Mouse (Mus musculus): ENCODE measurements around the gene Vps8.

Gene Vps8

DNA sequence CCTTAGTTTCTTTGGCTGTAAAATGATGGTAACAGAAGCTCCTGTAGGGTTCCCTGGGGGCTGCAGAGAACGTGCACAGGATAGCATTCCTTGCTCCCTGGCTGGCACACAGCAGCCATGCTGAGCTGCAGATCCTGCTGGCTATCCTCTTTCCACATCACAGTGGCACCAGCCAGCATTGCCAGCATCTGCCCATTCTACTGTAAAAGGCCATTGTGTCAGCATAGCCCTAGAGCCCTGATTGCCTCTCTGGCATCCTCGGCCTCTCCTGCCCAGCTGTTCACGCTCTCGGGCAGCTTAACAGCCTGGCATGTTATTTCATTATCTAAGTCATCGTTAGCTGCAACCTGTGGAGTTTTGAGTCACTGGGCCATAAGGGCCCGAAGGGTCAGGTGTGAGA is 204.3 kb downstream of the Vps8 start:
- DNase-seq (ENCODE audit: low read depth) = no peak

DNA sequence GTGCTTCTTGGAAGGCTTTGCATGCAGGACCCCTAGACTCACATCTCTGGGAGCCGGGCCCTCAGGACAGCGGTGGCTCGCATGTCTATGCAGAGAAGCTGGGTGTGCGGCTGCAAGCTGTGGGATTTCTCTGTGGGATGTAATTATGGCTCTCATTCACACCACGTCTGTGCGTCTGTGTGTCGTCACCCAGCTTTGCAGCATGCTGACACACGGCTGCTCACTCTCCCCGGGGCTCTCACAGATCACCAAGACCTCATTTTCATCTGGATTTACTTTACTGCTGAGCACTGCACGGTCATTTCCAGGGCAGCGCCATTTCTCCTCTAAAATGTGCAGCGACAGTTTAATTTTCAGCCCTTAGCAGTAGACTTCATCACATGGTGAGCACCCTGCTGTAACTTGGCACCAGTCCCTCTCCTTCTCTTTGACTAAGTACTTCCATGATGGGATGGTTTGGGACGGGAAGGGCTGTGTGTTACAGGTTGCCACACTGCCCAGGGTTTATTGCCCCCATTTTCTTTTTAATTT is 205.2 kb downstream of the Vps8 start:
- DNase-seq (ENCODE audit: low read depth) = no peak

DNA sequence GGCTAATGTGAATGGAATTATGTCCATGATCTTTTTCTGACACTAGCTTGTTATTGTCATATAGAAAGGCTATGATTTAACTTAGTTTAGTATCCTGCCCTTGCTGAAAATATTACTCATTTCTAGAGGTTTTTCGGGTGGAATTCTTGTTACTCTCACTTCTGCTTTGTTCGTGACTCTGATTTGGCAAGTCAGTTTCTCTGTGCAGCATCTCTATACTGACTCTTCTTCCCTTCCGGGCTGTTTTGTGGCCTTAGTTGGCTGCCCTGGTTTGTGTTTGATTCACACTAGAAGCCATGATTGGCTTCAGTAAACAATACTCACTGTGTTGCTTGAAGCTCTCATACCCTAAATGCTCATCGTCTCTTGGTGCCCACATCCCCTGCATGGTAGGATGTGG is 207.7 kb downstream of the Vps8 start:
- DNase-seq (ENCODE audit: low read depth) = no peak

DNA sequence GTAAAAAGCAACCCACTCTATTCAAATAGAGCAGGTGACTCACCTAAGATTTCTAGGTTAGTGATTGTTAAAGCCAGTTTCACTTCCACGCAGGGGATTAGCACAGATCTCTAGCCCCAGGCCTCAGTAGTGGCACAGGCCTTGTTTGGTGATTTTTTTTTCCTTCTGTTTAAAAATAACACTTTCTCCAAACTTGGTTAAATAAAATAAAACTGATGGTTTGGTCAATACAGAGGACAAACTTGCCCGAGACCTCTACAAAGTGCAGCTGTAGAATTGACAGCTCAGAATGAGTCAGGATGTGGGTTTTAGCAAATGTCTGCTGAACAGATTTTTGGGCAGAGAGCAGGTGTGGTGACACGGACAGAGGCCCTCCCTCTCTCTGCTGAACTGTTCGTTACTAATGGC is 208.9 kb downstream of the Vps8 start:
- DNase-seq (ENCODE audit: low read depth) = no peak

DNA sequence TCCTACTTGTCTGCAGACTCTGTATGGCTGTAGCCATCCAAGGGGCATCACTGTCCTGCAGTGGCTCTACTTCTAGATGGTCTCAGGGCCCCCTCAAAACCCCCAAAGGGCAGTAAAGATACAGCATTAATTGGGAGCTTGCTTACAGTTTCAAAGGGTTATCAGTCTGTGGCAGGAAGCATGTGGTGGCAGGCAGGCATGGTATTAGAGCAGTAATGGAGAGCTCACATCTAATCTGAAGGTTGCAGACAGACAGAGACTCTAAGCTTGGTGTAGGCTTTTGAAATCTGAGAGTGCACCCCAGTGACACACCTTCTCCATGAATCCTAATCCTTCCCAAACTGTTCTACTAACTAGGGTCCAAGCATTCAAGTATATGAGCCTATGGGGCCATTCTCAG is 211.5 kb downstream of the Vps8 start:
- DNase-seq (ENCODE audit: low read depth) = no peak

DNA sequence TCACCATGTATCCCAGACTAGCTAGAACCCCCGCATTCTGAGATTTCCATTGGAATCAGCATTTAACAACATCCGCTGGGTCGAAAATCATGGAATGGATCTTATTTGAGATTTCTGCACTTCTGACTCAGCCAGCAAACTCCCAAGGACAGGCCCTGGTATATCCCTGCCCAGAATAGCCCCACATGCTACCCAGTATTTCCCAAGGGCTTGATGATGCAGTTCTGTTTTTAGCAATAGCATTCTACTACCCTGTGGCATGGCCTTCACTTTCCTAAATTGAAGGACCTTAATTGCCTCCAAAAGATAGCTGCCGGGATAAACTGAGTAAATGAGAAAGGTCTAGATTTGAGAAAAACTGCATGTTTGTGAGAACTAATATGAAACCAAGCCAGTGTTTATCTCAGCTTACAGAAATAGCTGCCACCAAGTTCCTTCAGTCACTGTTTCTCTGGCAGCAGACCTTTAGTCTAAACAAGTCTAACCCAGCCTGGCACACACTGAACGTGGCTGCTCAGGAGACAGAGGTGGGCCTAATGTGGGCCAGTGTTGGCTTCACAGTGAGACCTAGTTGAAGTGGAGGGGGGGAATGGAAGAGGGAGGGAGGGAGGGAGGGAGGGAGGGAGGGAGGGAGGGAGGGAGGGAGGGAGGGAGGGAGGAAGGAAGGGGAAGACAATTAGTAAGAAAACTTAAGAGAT is 213.4 kb downstream of the Vps8 start:
- no peak for DNase-seq (ENCODE audit: low read depth)

DNA sequence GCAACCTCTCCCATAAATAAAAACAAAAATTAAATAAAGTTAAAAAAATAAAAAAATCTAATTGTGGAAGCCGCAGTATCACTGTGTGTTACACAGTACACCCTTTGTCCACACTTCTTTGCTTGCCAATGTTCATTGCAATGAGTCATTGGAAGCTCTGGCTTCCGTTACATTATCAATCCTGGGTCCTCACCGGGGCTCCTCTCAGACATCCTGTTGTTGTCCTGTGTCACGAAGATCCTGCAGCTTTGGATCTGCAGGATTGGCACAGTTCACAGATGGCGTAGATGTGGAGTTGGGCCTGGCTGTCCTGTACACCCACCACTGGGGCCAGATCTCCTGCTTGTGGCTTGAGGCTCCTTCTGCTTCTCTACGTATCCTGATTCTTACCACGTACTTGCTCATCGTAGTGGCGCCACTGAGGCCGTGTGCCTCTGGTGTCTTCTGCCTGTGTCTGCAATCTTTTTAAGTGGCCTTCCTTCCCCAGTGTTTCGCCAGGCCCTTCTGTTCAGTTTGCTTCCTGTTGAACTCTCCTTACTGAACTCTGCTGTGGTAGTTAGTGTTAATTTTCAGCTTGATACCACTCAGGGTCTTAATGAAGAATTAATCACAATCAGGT is 214.4 kb downstream of the Vps8 start:
- DNase-seq (ENCODE audit: low read depth) = no peak

DNA sequence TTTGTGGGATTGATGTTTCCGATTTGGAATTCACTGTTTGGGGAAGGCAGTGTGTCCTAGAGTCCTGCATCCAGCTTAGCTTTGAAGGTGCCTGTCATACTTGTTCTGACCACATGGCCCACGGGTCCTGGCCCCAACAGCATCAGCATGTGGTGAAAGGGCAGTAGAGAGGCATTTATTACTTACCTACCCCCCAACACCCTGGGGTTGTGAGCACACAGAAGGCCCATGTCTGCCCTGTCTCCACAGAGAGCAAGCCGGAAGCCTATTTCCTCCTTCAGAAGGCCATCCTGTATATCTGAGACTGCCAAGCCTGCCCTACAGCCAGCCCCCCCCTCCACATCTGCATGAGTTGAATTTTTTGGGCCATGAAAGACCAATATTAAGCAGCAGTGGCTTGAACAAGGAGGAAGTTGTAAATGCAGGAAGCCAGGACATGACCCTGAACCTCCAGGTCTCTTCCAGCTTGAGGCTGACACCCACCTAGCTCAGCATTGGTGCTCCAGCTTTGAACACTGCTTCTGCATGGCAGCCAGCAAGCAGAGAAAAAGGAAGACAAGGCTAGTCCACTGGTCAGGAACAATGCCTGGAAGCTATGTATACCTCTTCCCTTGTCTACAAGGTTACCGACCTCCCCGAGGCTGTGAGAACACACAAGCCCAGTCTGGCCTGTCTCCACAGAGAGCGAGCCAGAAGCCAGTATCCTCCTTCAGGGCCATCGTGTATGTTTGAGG is 218.0 kb downstream of the Vps8 start:
- DNase-seq (ENCODE audit: low read depth) = no peak

DNA sequence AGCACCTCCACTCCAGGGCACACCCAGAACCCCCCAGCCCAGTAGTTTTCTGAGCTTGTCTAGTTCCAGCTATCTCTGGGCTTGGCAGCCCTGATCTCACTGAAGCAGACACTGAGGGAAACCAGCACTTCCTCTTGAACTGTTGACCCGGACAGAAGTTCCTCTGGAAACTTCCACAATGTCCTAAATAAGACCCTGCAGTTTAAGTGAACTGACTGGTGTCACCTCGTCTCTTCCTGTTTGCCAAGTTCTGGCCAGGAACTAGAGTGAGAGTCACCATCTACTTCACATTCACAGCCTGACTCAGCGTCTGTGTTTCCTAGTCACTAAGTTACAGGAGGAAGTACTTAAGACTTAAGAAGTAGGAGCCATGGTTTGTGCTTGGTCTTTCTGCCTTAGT is 219.0 kb downstream of the Vps8 start:
- no peak for DNase-seq (ENCODE audit: low read depth)

DNA sequence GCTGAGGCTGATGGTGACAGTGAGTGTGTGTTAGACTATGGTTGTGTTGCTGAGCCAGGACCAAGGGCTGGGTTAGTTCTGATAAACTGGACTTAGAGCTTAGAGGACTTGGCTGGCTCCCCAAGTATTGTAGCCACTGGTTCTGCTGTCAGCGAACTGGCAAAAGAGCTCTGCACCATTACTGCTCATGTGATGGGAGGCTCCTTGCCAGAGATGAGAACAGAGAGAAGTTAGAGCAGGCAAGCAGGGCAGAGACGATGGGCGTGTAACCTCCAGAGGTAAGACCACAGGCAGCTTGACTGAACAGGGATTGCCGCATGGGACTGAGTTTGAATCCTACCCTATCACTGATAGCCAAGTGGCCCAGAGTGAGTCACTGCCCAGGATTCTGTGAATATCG is 220.0 kb downstream of the Vps8 start:
- DNase-seq (ENCODE audit: low read depth) = no peak

DNA sequence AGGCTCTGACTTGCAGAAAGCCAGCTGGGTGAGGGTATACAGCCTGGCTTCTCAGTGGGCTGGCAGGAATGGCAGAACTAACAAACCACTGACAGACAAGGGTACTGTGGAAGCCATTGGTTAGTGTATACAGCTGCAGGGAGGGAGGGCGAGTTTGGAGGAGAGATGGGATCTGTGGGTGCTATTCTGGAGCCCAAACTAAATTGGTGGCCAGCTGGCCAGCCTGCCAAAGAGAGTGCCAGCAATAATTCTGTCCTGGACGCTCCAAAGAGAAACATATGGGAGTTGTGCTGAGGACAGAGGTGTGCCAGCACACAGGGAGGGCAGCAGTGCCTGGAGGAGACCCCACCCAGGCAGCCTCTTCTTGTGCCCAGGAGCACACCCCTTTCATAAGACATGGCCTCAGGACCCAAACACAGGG is 220.7 kb downstream of the Vps8 start:
- DNase-seq (ENCODE audit: low read depth) = no peak

DNA sequence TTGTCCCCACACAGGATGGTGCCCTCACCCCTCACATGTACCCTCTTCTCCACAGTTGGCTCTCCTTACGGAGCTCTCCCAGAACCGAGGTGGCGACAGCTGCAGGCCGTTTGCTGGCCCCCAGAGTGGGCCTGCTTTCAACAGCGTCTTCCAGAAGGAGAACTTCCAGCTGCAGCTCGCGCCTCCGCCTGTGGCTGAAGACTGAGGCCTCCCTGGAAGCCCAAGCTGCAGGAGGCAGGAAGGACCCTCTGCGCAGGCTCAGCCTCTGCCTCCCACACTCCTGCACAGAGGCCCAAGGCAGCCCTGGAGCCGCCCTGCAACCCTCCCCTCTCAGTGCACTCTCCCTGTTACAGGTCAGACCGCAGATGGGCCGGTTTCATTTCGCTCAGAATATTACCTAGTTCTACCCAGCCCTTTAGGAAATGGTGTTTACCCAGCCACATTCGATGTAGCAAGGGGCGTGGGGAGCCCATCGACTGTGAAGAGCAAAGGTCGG is 221.2 kb downstream of the Vps8 start:
- no peak for DNase-seq (ENCODE audit: low read depth)

DNA sequence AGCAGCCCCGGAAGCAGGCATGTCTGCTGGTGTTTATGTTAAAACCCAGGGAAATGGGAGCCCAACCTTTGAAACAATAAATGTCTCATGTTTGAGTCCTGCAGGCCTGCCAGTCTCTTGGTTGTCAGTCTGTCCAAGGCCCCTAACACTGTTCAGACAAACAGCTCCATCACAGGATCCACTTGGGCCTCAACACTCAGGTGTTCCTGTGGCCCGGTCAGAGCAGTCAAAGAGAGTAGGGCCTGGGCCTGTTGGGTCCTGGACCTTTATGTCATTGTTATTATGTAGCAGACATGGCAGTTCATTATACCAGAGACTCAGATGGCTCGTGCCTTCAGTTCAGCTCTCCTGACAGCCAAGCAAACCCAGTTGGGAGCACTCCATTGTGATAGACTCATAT is 221.7 kb downstream of the Vps8 start:
- DNase-seq (ENCODE audit: low read depth) = no peak

DNA sequence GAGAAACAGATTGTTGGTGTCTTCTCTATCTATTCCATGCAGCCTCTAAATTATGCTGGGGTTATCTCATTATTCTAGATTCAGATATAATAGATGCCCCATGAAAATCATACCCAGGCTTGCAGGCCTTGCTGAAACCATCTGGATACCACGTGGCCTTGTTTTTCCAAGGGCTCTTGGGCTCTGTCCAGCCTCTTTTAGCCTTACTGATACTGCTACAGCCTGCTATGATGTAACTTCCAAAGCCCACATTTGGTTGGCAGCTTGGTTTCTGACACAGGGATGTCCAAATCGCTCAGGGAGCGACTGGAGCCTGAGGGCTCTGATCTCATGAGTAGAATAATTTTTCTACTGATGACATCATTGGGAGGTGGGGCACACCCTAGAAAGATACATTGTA is 223.0 kb downstream of the Vps8 start:
- DNase-seq (ENCODE audit: low read depth) = no peak

DNA sequence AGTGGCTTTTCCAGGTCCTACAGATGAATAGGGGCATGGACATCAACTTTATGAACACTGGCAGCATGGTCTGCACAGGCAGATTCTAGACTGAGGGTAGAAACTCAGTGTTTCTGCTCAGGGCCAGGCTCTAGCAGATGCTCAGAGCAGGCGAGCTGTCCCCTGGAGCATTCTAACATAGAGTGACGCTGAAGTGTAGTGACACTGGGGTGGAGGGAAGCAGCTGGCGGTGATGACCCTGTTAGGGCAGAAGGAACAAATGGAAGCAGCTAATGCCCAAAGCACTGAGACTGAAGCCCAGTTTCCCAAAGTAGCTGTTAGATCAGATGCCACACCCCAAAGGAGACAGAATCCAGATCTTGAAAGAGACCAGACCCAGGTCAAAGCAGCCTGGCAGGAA is 223.6 kb downstream of the Vps8 start:
- DNase-seq (ENCODE audit: low read depth) = no peak

DNA sequence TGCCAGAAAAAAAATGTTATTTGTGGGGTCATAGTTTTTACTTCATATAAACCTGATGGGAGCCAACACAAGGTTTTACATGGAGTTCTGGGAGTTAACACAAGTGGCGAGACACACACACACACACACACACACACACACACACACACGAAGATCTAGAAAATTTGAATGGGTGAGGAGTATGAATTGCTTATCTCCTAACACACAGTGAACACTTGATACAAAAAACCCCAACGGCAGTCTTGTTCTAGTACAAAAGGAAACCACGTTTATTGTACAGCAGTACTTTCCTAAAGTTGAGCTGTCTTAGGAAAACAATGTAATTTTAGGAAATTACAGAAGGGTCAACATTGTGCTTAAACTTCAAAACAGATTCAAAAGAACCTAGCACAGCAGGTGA is 225.9 kb downstream of the Vps8 start:
- DNase-seq (ENCODE audit: low read depth) = no peak

DNA sequence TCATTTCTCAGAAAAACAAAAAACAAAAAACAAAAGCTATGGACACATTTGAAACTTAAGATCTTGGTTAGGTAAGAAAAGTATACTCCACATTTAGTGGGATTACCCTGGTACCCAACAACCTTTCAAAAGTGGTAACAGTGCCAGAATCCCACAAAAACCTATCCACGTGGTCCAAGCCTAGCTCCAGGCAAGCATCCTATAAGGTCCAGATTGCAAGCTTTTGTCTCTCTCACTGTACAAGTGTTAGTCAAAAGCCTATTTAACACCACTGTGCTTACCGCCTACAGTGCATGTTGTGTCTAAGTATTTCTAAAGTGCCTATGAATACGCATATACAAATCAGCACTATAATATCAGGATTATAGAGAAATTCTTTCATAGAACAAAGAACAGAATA is 227.4 kb downstream of the Vps8 start:
- DNase-seq (ENCODE audit: low read depth) = no peak

DNA sequence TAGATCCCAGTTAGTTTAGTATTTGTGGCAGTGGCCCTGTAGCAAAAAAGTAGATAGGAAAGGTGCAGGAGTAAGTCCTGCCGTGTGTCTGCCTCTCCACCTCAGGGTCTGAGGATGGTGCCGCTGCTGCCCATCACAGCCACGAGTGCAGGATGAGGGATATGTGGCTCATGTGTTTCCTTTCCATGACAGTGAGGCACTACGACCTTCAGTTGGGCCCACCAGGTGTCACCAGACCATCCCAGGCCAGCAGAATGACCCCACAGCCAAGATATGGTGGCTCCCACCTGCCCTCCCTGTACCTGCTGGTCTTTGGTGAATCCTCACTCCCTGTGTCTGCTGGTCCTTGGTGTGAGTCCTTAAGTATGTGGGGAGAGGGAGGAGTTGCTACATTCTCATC is 228.2 kb downstream of the Vps8 start:
- no peak for DNase-seq (ENCODE audit: low read depth)

DNA sequence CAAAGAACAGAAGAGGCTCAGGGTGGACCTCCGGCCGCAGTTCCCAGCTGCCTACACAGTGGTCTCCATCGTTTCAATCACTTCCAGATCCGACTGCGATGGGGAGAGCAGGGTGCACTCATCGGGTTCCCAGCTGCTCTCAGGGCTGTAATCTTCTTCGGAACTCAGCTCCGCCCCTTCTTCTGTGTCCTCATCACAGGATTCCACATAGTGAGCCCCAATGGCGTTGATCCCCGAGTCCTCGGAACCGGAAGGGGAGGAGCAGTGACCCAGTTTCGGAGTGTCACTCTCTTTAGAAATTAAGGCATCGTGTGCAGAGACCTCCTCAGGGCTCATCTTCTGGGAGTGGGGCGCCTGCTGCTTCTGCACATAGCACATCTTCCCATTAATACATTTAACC is 230.2 kb downstream of the Vps8 start:
- DNase-seq (ENCODE audit: low read depth) = no peak

DNA sequence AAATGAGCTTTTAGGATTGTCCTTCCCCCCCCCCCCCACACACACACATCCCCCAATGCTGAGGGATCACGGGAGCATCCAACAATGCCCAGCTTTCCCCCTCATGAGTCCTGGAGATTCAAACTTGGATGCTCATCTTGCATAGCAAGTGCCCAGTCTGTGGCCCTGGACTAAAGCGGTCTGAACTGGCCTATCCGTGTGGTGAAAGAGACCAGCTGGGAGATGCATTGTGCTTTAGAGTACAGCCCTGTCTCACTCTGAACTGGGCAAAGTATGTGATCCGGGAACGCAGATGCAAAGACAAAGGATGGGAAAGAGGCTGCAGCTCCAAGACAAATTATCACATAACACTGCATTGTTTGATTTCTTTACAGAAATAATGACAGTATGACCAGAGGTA is 231.5 kb downstream of the Vps8 start:
- DNase-seq (ENCODE audit: low read depth) = no peak

DNA sequence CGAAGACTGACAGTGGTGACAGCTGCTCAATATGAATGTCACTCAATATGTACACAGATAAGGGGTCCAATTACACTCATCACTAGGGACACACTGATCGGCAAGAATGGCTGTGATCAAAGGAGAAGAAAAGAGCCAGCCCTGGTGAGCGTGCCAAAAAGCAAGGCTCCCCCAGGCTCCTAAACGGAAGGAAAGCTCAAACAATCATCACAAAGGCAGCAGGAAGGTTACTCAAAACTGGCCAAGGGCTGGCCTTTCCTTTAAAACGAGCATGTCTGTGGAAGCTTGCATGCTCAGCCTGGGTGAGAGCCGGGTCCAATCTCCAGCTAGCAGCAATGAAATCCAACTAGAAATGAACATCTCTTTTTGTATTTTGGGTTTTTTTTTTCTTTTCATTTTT is 232.4 kb downstream of the Vps8 start:
- no peak for DNase-seq (ENCODE audit: low read depth)

DNA sequence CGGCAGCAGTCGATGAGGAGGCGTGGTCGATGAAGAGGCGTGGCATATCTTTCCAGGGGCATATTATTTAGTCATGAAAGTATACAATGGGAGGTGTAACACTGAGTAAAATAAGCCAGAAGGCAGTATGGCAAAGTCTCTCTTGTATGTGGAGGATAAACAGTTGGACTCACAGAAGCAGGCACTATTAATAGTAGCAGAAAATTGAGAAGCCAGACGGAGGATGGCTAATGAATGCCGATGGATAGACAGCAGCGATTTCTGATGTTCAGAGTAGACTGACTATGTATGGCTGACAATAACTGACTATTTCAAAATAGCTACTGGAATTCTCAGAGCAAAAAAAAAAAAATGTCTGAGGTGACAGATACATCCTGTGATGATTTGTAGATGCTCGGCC is 233.0 kb downstream of the Vps8 start:
- no peak for DNase-seq (ENCODE audit: low read depth)

Measured in naive thymus-derived CD4-positive, alpha-beta T cell, adult 2 months (primary cell).